ENCODE assay signal across 14 mouse cellular contexts in genomic region chr17:25754241-25754640, GRCm38 (mm10). TPM values are rescaled to one million over a fixed set of nuclear protein-coding genes. Genes with fewer than 3 reads are reported as not detected.
A peak's percentile ranks its signal among the peaks of the same experiment; 100 is the strongest.
DNase-seq lines count a peak whose midpoint lies in the region; ATAC-seq and TF ChIP-seq lines count a peak whose summit lies in the region.
"Had no signal": no experiment of that assay in that cellular context is flagged by ENCODE, and none has a peak within 500 bp of the region (broad histone marks: within the 10 kb centered on the region; RNA-seq: fewer than 3 reads in every experiment).

Msln (minus strand) TSS chr17:25754378.

- H3K79me3 ChIP-seq in C2C12 (ENCODE audit: low read depth) = peaks cover 2% of the 10 kb centered on the region

- peak within 1 kb of the TSS; percentile 45 for H3ac ChIP-seq in C2C12 (ENCODE audit: control insufficient read depth, insufficient read length, low read depth)

- peaks cover 19% of the 10 kb centered on the region for H3K79me2 ChIP-seq in C2C12 (ENCODE audit: control insufficient read depth, insufficient read depth)

- no peaks in the 10 kb centered on the region for H3K9me3 ChIP-seq in heart, embryonic 11.5 days (replicated peaks; ENCODE audit: control insufficient read depth, low read length)
- no peaks in the 10 kb centered on the region for H3K9me3 ChIP-seq in heart, embryonic 15.5 days (replicated peaks)
- no peaks in the 10 kb centered on the region for H3K9me3 ChIP-seq in limb, embryonic 12.5 days
- H3K9me3 ChIP-seq: hindbrain, embryonic 13.5 days; liver, embryonic 13.5 days had no signal

- H3K27me3 ChIP-seq in heart, embryonic 11.5 days (ENCODE audit: control insufficient read depth, insufficient read depth, low read length) = no peaks in the 10 kb centered on the region
- no peaks in the 10 kb centered on the region for H3K27me3 ChIP-seq in C2C12 (ENCODE audit: control insufficient read depth, insufficient read depth, insufficient read length)
- 0 out of 2 replicates have a peak, but pooled peaks cover 7% of the 10 kb centered on the region for H3K27me3 ChIP-seq in heart, embryonic 15.5 days
- no peaks in the 10 kb centered on the region; the same call in 1 of the 2 replicates for H3K27me3 ChIP-seq in limb, embryonic 12.5 days

- no peaks in the 10 kb centered on the region for H3K36me3 ChIP-seq in heart, embryonic 11.5 days (ENCODE audit: control insufficient read depth, insufficient read depth, low read length)
- H3K36me3 ChIP-seq in C2C12 (ENCODE audit: control insufficient read depth, insufficient read depth) = no peaks in the 10 kb centered on the region
- no peaks in the 10 kb centered on the region for H3K36me3 ChIP-seq in heart, embryonic 15.5 days
- no peaks in the 10 kb centered on the region for H3K36me3 ChIP-seq in limb, embryonic 12.5 days
- H3K36me3 ChIP-seq: hindbrain, embryonic 13.5 days; liver, embryonic 13.5 days had no signal

- no peak within 1 kb of the TSS for H3K4me3 ChIP-seq in heart, embryonic 11.5 days (ENCODE audit: low read depth, low read length)
- H3K4me3 ChIP-seq in C2C12 (ENCODE audit: insufficient read depth, poor library complexity, severe bottlenecking) = peak within 1 kb of the TSS; percentile 16
- no peak within 1 kb of the TSS for H3K4me3 ChIP-seq in heart, embryonic 15.5 days
- H3K4me3 ChIP-seq in limb, embryonic 12.5 days (replicated peaks) = no peak within 1 kb of the TSS
- H3K4me3 ChIP-seq: hindbrain, embryonic 13.5 days; left cerebral cortex, adult 2 months; liver, embryonic 13.5 days had no signal

- no peak for DNase-seq in heart, adult 8-10 months (ENCODE audit: low spot score)
- no peak for DNase-seq in ovary, postnatal 36 days (ENCODE audit: low spot score)
- no peak for DNase-seq in neural tube, embryonic 10.5 days (ENCODE audit: extremely low spot score, low spot score)
- DNase-seq: cerebellum, postnatal 14 days; kidney, postnatal 36 days; liver, embryonic 13.5 days; right cerebral cortex, postnatal 14 days had no signal

- ATAC-seq in heart, embryonic 11.5 days (replicated peaks; ENCODE audit: insufficient number of reproducible peaks, low FRiP score, low TSS enrichment) = no peak
- ATAC-seq in heart, embryonic 15.5 days (replicated peaks; ENCODE audit: insufficient number of reproducible peaks, insufficient read depth, low FRiP score, low read depth) = no peak
- 0 out of 2 replicates have a peak, but pooled peaks have one; percentile 9 for ATAC-seq in limb, embryonic 12.5 days (ENCODE audit: insufficient number of reproducible peaks, insufficient read depth, low FRiP score, low TSS enrichment, low read depth)

- no peak within 1 kb of the TSS for H3K9ac ChIP-seq in heart, embryonic 11.5 days (ENCODE audit: low read depth, low read length)
- no peak within 1 kb of the TSS for H3K9ac ChIP-seq in heart, embryonic 15.5 days
- no peak within 1 kb of the TSS for H3K9ac ChIP-seq in limb, embryonic 12.5 days (replicated peaks)
- H3K9ac ChIP-seq: hindbrain, embryonic 13.5 days; liver, embryonic 13.5 days had no signal

- peaks cover 10% of the 10 kb centered on the region for H3K4me1 ChIP-seq in heart, embryonic 11.5 days (ENCODE audit: control insufficient read depth, insufficient read depth, low read length)
- H3K4me1 ChIP-seq in heart, embryonic 15.5 days (replicated peaks) = peaks cover 10% of the 10 kb centered on the region
- peaks cover 16% of the 10 kb centered on the region for H3K4me1 ChIP-seq in limb, embryonic 12.5 days (replicated peaks)
- H3K4me1 ChIP-seq: liver, embryonic 13.5 days had no signal

- 83% methylated on average over 9 of the region's 9 CpGs for WGBS in heart, embryonic 11.5 days (ENCODE audit: insufficient replicate concordance)
- 83% methylated on average over 9 of the region's 9 CpGs for WGBS in heart, embryonic 15.5 days
- WGBS in limb, embryonic 12.5 days = 84% methylated on average over 9 of the region's 9 CpGs

- TF ChIP-seq CTCF in C2C12 (IDR thresholded peaks at IDR 0.05; ENCODE audit: control insufficient read depth, insufficient read depth, insufficient read length) = no peak

- no peak within 1 kb of the TSS for H3K4me2 ChIP-seq in heart, embryonic 11.5 days
- H3K4me2 ChIP-seq in heart, embryonic 15.5 days = no peak within 1 kb of the TSS
- H3K4me2 ChIP-seq in limb, embryonic 12.5 days = no peak within 1 kb of the TSS
- H3K4me2 ChIP-seq: hindbrain, embryonic 13.5 days; liver, embryonic 13.5 days had no signal

- no peak within 1 kb of the TSS for H3K27ac ChIP-seq in heart, embryonic 11.5 days (ENCODE audit: low read depth, low read length)
- no peak within 1 kb of the TSS for H3K27ac ChIP-seq in heart, embryonic 15.5 days
- H3K27ac ChIP-seq in limb, embryonic 12.5 days = no peak within 1 kb of the TSS
- H3K27ac ChIP-seq: hindbrain, embryonic 13.5 days; left cerebral cortex, adult 2 months; liver, embryonic 13.5 days had no signal

TF ChIP-seq in C2C12, 6 proteins besides CTCF, POLR2A, EP300 and RAD21:
- no peak for TF ChIP-seq FOSL1 (IDR thresholded peaks at IDR 0.05; ENCODE audit: insufficient read depth, low read length, poor library complexity, severe bottlenecking)
- no peak for TF ChIP-seq MAX (IDR thresholded peaks at IDR 0.05)

RNA-seq across cellular contexts. Expression of gene Msln, which starts in this region (rescaled TPM):
- total RNA-seq in heart, adult 8-10 months (2022) = 10 to 100 TPM in 3 of 4 experiments, 1 to 10 TPM in 1; 9.8 to 20.9 (median 17.6) TPM
- 3.1 and 3.4 TPM in 2 replicates for polyA plus RNA-seq in heart, embryonic 11.5 days (2014; fragmentation: Nextera tagmentation; extraction: Ambion mirVana)
- 6.1 TPM for polyA plus RNA-seq in C2C12 (2012; fragmentation: generic; extraction: Trizol)
- 38.7 and 42.7 TPM in 2 replicates for polyA plus RNA-seq in heart, embryonic 15.5 days (2015; fragmentation: Nextera tagmentation; extraction: Ambion mirVana)
- 0.44 TPM in 1 of 2 replicates, not detected in the other for polyA plus RNA-seq in limb, embryonic 12.5 days (2016; fragmentation: Nextera tagmentation; extraction: Ambion mirVana)
- total RNA-seq: CH12.LX had no signal

Comparison
In these comparisons a context has a peak if more than half of its experiments do, and no peak if none do; other contexts are left out.
1. Peak in ATAC-seq in limb, embryonic 12.5 days; RNA of the gene not detected or under 1 TPM.